Mouse (Mus musculus) ES-E14 (cell line): ENCODE measurements at regions not wholly inside any gene's neighbourhood (a gene's known extent, or its start where the extent isn't known, plus 50 kb on each side); places are given as distances from the start of the nearest gene placed in this dataset.

Experiments
- CHD2 ChIP-seq: IDR thresholded peaks from 2 replicates; pipeline ENCODE4 v1.6.1; 2014; ENCODE audit warnings: mild to moderate bottlenecking, low read depth, low read length, inconsistent platforms
- HCFC1 ChIP-seq: IDR thresholded peaks from 2 replicates; pipeline ENCODE4 v1.6.1; 2012; ENCODE audit warnings: low read length, inconsistent platforms, borderline replicate concordance; ENCODE audit not compliant: insufficient read depth
- MAFK ChIP-seq: IDR thresholded peaks from 2 replicates; pipeline ENCODE4 v1.6.1; 2014; ENCODE audit warnings: mild to moderate bottlenecking, low read depth, low read length, inconsistent platforms; ENCODE audit not compliant: insufficient read depth
- ZC3H11A ChIP-seq: IDR thresholded peaks from 2 replicates; pipeline ENCODE4 v1.6.1; 2012; ENCODE audit warnings: low read depth, mild to moderate bottlenecking, inconsistent platforms, low read length, borderline replicate concordance
- ZNF384 ChIP-seq: IDR thresholded peaks from 2 replicates; pipeline ENCODE4 v1.6.1; 2012; ENCODE audit warnings: low read depth, low read length, inconsistent platforms

DNA sequence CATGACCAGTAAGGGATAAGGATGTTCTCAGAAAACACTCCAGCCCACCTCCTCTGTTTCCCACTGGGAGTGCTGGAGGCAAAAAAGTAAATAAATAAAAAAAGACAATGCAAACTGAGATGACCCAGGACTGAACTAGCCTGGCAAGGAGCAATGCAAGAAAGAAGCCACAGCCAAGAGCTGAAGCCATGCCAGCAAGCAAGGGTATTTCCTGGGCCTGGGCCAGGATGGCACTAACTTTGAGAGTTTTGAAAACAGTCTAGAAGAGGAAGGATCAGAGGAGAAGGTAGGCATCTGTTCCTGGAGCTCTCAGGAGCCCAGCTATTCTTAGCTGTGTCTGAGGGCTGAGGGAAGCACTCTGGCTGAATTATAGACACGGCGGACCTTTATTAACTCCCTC, 465.7 kb upstream of the Tbx3 start:
- TF ChIP-seq HCFC1 (no peak), ZC3H11A (no peak), MAFK (no peak), ZNF384 (no peak), CHD2 (no peak)
